Mouse (Mus musculus): ENCODE results near the gene Pdcl. TPM values are rescaled to one million over a fixed set of nuclear protein-coding genes. Genes with fewer than 3 reads are reported as not detected.

Pdcl gene
- 10 to 100 TPM; 22.4 to 25.9 TPM for total RNA-seq (2021)

- intact Hi-C loops (cut with DNase I) = no loop called here
- DNase-seq (ENCODE audit: low spot score) = peak; percentile 85
Measured at GRCm38 (mm10) chr2:37358633-37359540, at the start of gene Pdcl. TSS of gene Pdcl (minus strand) at chr2:37359332.

- DNase-seq (ENCODE audit: low spot score) = no peak
- intact Hi-C loops (cut with DNase I) = loop anchor here (5.0 kb wide), 1 partner anchor 92 kb away; no protein-coding TSS in a partner anchor
Measured at GRCm38 (mm10) chr2:37395539-37395938, 36.4 kb upstream of the Pdcl start.

GRCm38 (mm10) chr2:37382921-37383320 is 23.8 kb upstream of the Pdcl start:
- no peak for DNase-seq (ENCODE audit: low spot score)
- intact Hi-C loops (cut with DNase I) = no loop called here

- DNase-seq (ENCODE audit: low spot score) = no peak
- intact Hi-C loops (cut with DNase I) = loop anchor here (2.0 kb wide), 1 partner anchor 107 kb away; no protein-coding TSS in a partner anchor
Measured at GRCm38 (mm10) chr2:37380189-37380588, 21.1 kb upstream of the Pdcl start.

- intact Hi-C loops (cut with DNase I) = no loop called here
Measured at GRCm38 (mm10) chr2:37376018-37376417, 16.9 kb upstream of the Pdcl start.

GRCm38 (mm10) chr2:37370651-37371050 is 11.5 kb upstream of the Pdcl start:
- intact Hi-C loops (cut with DNase I) = no loop called here
- DNase-seq (ENCODE audit: low spot score) = no peak

More at GRCm38 (mm10) chr2:37376018-37376417, 16.9 kb upstream of the Pdcl start:
- no peak for DNase-seq (ENCODE audit: low spot score)

- DNase-seq (ENCODE audit: low spot score) = no peak
- intact Hi-C loops (cut with DNase I) = no loop called here
Measured at GRCm38 (mm10) chr2:37359908-37360307, 776 bp upstream of the Pdcl start.

- DNase-seq (ENCODE audit: low spot score) = no peak
- intact Hi-C loops (cut with DNase I) = no loop called here
Measured at GRCm38 (mm10) chr2:37355571-37355970, 3.6 kb downstream of the Pdcl start.

GRCm38 (mm10) chr2:37351671-37352070 is 7.5 kb downstream of the Pdcl start:
- intact Hi-C loops (cut with DNase I) = no loop called here
- DNase-seq (ENCODE audit: low spot score) = no peak

- DNase-seq (ENCODE audit: low spot score) = no peak
- intact Hi-C loops (cut with DNase I) = no loop called here
Measured at GRCm38 (mm10) chr2:37338497-37339187, 20.5 kb downstream of the Pdcl start.

- no peak for DNase-seq (ENCODE audit: low spot score)
- intact Hi-C loops (cut with DNase I) = no loop called here
Measured at GRCm38 (mm10) chr2:37333321-37333720, 25.8 kb downstream of the Pdcl start.

GRCm38 (mm10) chr2:37326215-37326614 is 32.9 kb downstream of the Pdcl start, which contains the start of gene Olfr368:
TSS of gene Olfr368 (plus strand) at chr2:37326515.
- no peak for DNase-seq (ENCODE audit: low spot score)
- intact Hi-C loops (cut with DNase I) = no loop called here

Other genes starting within 250 kb of the Pdcl start
- not detected for gene Olfr362, start 241.4 kb downstream of the Pdcl start, total RNA-seq (2021)
- gene Olfr364-ps1, start 220.0 kb downstream of the Pdcl start, total RNA-seq (2021) = not detected
- not detected for gene Olfr365, start 171.1 kb downstream of the Pdcl start, total RNA-seq (2021)
- gene Olfr366, start 147.8 kb downstream of the Pdcl start, total RNA-seq (2021) = not detected
- gene Olfr368, start 32.8 kb downstream of the Pdcl start, total RNA-seq (2021) = not detected
- 10 to 100 TPM; 34.7 to 34.8 TPM for gene Rc3h2, start 63.6 kb upstream of the Pdcl start, total RNA-seq (2021)
- gene Zbtb26, start 83.8 kb upstream of the Pdcl start, total RNA-seq (2021) = 1 to 10 TPM; 4.3 to 6.3 TPM
- gene Zbtb6, start 83.8 kb upstream of the Pdcl start, total RNA-seq (2021) = 1 to 10 TPM; 4.2 to 4.8 TPM
- gene Rabgap1, start 83.9 kb upstream of the Pdcl start, total RNA-seq (2021) = 10 to 100 TPM; 40.8 to 46.5 TPM
- gene Gpr21, start 157.0 kb upstream of the Pdcl start, total RNA-seq (2021) = under 1 TPM; 0.53 to 0.62 TPM